Mouse (Mus musculus): Measurements from ENCODE around the gene Cdc14a.

DNA sequence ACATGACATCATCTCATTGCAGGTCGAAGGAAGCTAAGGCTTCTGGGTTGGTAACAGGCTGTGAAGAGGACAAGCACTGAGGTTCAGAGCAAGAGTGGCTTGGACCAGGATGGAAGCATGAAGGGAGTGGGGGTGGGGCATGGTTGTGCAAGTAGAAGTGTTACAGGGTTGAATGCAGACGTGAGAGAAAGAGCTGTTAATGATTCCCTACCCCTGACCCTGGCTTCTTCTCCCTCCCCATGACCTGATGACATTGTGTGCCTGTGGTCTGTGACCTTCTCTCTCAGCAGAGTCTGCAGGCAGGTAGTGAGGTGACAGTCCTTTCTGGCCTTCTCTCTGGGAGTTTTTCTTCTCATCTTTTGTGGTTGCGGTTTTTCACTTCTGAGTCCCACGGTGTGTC lies 187.0 kb downstream of the Cdc14a start:
- TF ChIP-seq CTCF (IDR thresholded peaks at IDR 0.05; ENCODE audit: low read depth) (no peak), EP300 (IDR thresholded peaks at IDR 0.05; ENCODE audit: low read depth) (no peak)

All from liver, embryonic 14.5 days (tissue).